Comparison of ENCODE assay signal across 8 mouse cellular contexts in the genomic region with DNA sequence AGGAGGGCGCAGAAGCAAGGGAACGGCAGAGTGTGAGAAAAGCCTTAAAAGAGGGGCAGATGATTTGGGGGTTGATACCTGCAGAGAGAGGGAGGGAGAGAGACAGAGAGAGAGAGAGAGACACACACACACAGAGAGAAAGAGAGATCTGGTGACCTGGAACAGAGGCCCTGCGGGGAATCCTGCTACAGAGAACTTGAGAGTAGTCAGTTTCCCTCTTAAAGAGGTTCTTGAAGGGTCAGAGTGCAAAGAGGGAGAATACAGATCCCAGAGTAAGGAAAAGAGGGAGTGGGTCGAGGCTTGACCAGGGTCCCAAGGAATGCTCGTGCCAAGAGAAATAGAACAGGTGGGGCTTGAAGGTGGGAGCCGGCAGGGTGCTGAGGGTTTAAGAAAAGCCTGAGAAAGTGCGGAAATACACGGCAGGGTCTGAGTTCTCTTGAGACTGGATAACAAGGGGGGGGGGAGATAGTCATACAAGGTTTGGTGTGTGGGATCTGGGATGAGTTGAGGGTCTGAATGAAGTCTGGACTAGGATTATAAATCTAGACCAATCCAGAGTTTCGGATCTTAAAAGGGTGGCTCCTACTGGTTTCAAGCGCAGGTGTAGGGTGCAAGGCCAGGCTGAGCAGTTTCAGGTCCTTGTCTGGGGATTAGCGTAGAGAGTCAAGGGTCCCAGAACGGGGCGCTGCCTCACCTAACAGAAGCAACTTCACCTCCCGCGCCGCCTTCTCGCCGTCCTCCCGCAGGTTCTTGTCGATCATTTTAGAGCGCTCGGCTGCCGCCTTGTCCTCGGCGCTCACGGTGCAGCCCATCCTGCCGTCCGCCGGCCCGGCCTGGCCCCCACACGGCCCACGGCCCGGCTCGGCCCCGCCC. TPM values are rescaled to one million over a fixed set of nuclear protein-coding genes. Genes with fewer than 3 reads are reported as not detected.
DNase-seq lines count a peak whose midpoint lies in the region; ATAC-seq and TF ChIP-seq lines count a peak whose summit lies in the region.

No protein-coding gene starts in this region.

- no peaks in the 10 kb centered on the region for H3K27me3 ChIP-seq in forebrain, embryonic 10.5 days (ENCODE audit: poor library complexity, severe bottlenecking)
- no peaks in the 10 kb centered on the region for H3K27me3 ChIP-seq in limb, embryonic 15.5 days
- H3K27me3 ChIP-seq in stomach, postnatal 0 days (ENCODE audit: control insufficient read depth, insufficient read depth, low read length): no peaks in the 10 kb centered on the region

- peak overlapping the region; percentile 97 for H3K27ac ChIP-seq in forebrain, embryonic 10.5 days
- H3K27ac ChIP-seq in limb, embryonic 15.5 days: peak overlapping the region; percentile 89
- peak overlapping the region; percentile 93 for H3K27ac ChIP-seq in stomach, postnatal 0 days (replicated peaks)

- H3K9ac ChIP-seq in limb, embryonic 15.5 days: peak overlapping the region; percentile 91
- peak overlapping the region; percentile 94 for H3K9ac ChIP-seq in stomach, postnatal 0 days (ENCODE audit: low read length)

- peaks cover 91% of the 10 kb centered on the region for H3K4me1 ChIP-seq in forebrain, embryonic 10.5 days
- peaks cover 52% of the 10 kb centered on the region for H3K4me1 ChIP-seq in limb, embryonic 15.5 days
- H3K4me1 ChIP-seq in stomach, postnatal 0 days (replicated peaks; ENCODE audit: control insufficient read depth, insufficient read depth): peaks cover 16% of the 10 kb centered on the region

- ATAC-seq in limb, embryonic 15.5 days (ENCODE audit: insufficient number of reproducible peaks, low FRiP score, low TSS enrichment, low read depth): no peak
- no peak for ATAC-seq in stomach, postnatal 0 days (ENCODE audit: low FRiP score, low TSS enrichment)

- H3K36me3 ChIP-seq in forebrain, embryonic 10.5 days (replicated peaks): peaks cover 33% of the 10 kb centered on the region
- peaks cover 3% of the 10 kb centered on the region; the same call in 1 of the 2 replicates for H3K36me3 ChIP-seq in limb, embryonic 15.5 days
- no peaks in the 10 kb centered on the region for H3K36me3 ChIP-seq in stomach, postnatal 0 days (ENCODE audit: control insufficient read depth, insufficient read depth, low read length)

- no peak for TF ChIP-seq EP300 in stomach, postnatal 0 days (optimal IDR thresholded peaks at IDR 0.05)

- DNase-seq in heart, adult 11 months: peak; percentile 91
- DNase-seq in heart, postnatal 4 days: no peak
- DNase-seq in B cell, adult 2 months: peak; percentile 22 to 23
- DNase-seq in forebrain, embryonic 10.5 days (ENCODE audit: extremely low spot score, low spot score): no peak
- no peak for DNase-seq in stomach, postnatal 0 days (ENCODE audit: low spot score)
- no peak for DNase-seq in adrenal gland, adult 18-20 months (ENCODE audit: low spot score in 2 of 2)
- no peak for DNase-seq in embryo, embryonic 10.5 days (ENCODE audit: low spot score)

- no peaks in the 10 kb centered on the region for H3K9me3 ChIP-seq in forebrain, embryonic 10.5 days
- H3K9me3 ChIP-seq in limb, embryonic 15.5 days: no peaks in the 10 kb centered on the region
- H3K9me3 ChIP-seq in stomach, postnatal 0 days (ENCODE audit: control insufficient read depth, low read length): no peaks in the 10 kb centered on the region

- no peak for TF ChIP-seq CTCF in stomach, postnatal 0 days (IDR thresholded peaks at IDR 0.05; ENCODE audit: low read depth)

- H3K4me3 ChIP-seq in forebrain, embryonic 10.5 days: peak overlapping the region; percentile 80
- H3K4me3 ChIP-seq in limb, embryonic 15.5 days: peak overlapping the region; percentile 90
- peak overlapping the region; percentile 83 for H3K4me3 ChIP-seq in stomach, postnatal 0 days (ENCODE audit: low read depth, low read length)

- under 1% methylated on average over 35 of the region's 35 CpGs for WGBS in forebrain, embryonic 10.5 days
- WGBS in limb, embryonic 15.5 days: 2% methylated on average over 35 of the region's 35 CpGs
- 1% methylated on average over 33 of the region's 35 CpGs for WGBS in stomach, postnatal 0 days

- H3K4me2 ChIP-seq in limb, embryonic 15.5 days: peak overlapping the region; percentile 93
- H3K4me2 ChIP-seq in stomach, postnatal 0 days (replicated peaks; ENCODE audit: low read depth): peak overlapping the region; percentile 99

RNA-seq across cellular contexts. Expression of gene Gnai2, which starts 0.5 kb away (rescaled TPM):
- total RNA-seq in heart, postnatal 4 days (2021): 100 to 1,000 TPM; 462 to 469 TPM
- 526 and 533 TPM in 2 replicates for polyA plus RNA-seq in forebrain, embryonic 10.5 days (2016; fragmentation: Nextera tagmentation; extraction: Ambion mirVana)
- 385 and 394 TPM in 2 replicates for polyA plus RNA-seq in limb, embryonic 15.5 days (2015; fragmentation: Nextera tagmentation; extraction: Ambion mirVana)
- 189 and 195 TPM in 2 replicates for polyA plus RNA-seq in stomach, postnatal 0 days (2015; fragmentation: Nextera tagmentation; extraction: Ambion mirVana)
- total RNA-seq in adrenal gland, adult 18-20 months (2021): 100 to 1,000 TPM; 238 to 263 TPM

RNA-seq across cellular contexts. Expression of gene Sema3b, which starts 25.6 kb away (rescaled TPM):
- 10 to 100 TPM; 16.2 to 18.8 TPM for total RNA-seq in heart, postnatal 4 days (2021)
- polyA plus RNA-seq in forebrain, embryonic 10.5 days (2016; fragmentation: Nextera tagmentation; extraction: Ambion mirVana): 1.4 and 2.0 TPM in 2 replicates
- polyA plus RNA-seq in limb, embryonic 15.5 days (2015; fragmentation: Nextera tagmentation; extraction: Ambion mirVana): 13.6 and 23.6 TPM in 2 replicates
- 16.3 and 19.1 TPM in 2 replicates for polyA plus RNA-seq in stomach, postnatal 0 days (2015; fragmentation: Nextera tagmentation; extraction: Ambion mirVana)
- total RNA-seq in adrenal gland, adult 18-20 months (2021): 1 to 10 TPM; 5.1 to 6.3 TPM

RNA-seq across cellular contexts. Expression of gene Slc38a3, which starts 34.7 kb away (rescaled TPM):
- total RNA-seq in heart, postnatal 4 days (2021): 1 to 10 TPM; 8.0 to 8.1 TPM
- polyA plus RNA-seq in forebrain, embryonic 10.5 days (2016; fragmentation: Nextera tagmentation; extraction: Ambion mirVana): 8.8 and 9.0 TPM in 2 replicates
- 5.0 and 5.1 TPM in 2 replicates for polyA plus RNA-seq in limb, embryonic 15.5 days (2015; fragmentation: Nextera tagmentation; extraction: Ambion mirVana)
- polyA plus RNA-seq in stomach, postnatal 0 days (2015; fragmentation: Nextera tagmentation; extraction: Ambion mirVana): 0.95 and 1.1 TPM in 2 replicates
- under 1 TPM; 0.33 to 0.64 TPM for total RNA-seq in adrenal gland, adult 18-20 months (2021)

RNA-seq across cellular contexts. Expression of gene Gnat1, which starts 44.9 kb away (rescaled TPM):
- total RNA-seq in heart, postnatal 4 days (2021): not detected
- 3.9 and 4.1 TPM in 2 replicates for polyA plus RNA-seq in forebrain, embryonic 10.5 days (2016; fragmentation: Nextera tagmentation; extraction: Ambion mirVana)
- polyA plus RNA-seq in limb, embryonic 15.5 days (2015; fragmentation: Nextera tagmentation; extraction: Ambion mirVana): 2.8 TPM in 2 replicates
- 2.1 and 2.9 TPM in 2 replicates for polyA plus RNA-seq in stomach, postnatal 0 days (2015; fragmentation: Nextera tagmentation; extraction: Ambion mirVana)
- under 1 TPM; 0.22 to 0.56 TPM for total RNA-seq in adrenal gland, adult 18-20 months (2021)

RNA-seq across cellular contexts. Expression of gene Ifrd2, which starts 47.2 kb away (rescaled TPM):
- 10 to 100 TPM; 41.6 to 44.4 TPM for total RNA-seq in heart, postnatal 4 days (2021)
- 58.6 and 66.8 TPM in 2 replicates for polyA plus RNA-seq in forebrain, embryonic 10.5 days (2016; fragmentation: Nextera tagmentation; extraction: Ambion mirVana)
- polyA plus RNA-seq in limb, embryonic 15.5 days (2015; fragmentation: Nextera tagmentation; extraction: Ambion mirVana): 45.9 and 58.8 TPM in 2 replicates
- 35.5 and 42.7 TPM in 2 replicates for polyA plus RNA-seq in stomach, postnatal 0 days (2015; fragmentation: Nextera tagmentation; extraction: Ambion mirVana)
- total RNA-seq in adrenal gland, adult 18-20 months (2021): 10 to 100 TPM; 38.0 to 41.1 TPM

Comparison
In these comparisons a context has a peak if more than half of its experiments do, and no peak if none do; other contexts are left out.
1. DNase-seq: peak in heart, adult 11 months (single experiment) and B cell, adult 2 months (2 of 2); none in heart, postnatal 4 days (single experiment), forebrain, embryonic 10.5 days (single experiment), stomach, postnatal 0 days (single experiment), adrenal gland, adult 18-20 months (0 of 2) and embryo, embryonic 10.5 days (single experiment).
2. Peak in every context shown above with its lines, with median percentiles within 50 percentile points of each other: H3K27ac ChIP-seq and H3K4me3 ChIP-seq.